Mouse (Mus musculus) CH12.LX (cell line): Measurements from ENCODE around the gene Trpm3.

Source experiments
- CTCF ChIP-seq, 2 experiments: IDR thresholded peaks in 1 of 2; conservative IDR thresholded peaks in 1 of 2; 2 replicates each; pipeline ENCODE4 v1.5.1; 2011 to 2012; ENCODE audit warnings: low read depth in 2 of 2, low read length in 2 of 2, improper control_type of control experiment in 1 of 2, inconsistent platforms in 1 of 2, mild to moderate bottlenecking in 1 of 2, moderate library complexity in 1 of 2
- EP300 ChIP-seq: IDR thresholded peaks from 2 replicates; pipeline ENCODE4 v1.6.1; 2011; ENCODE audit warnings: low read length, improper control_type of control experiment
- NELFE ChIP-seq: IDR thresholded peaks from 2 replicates; pipeline ENCODE4 v1.6.1; 2011; ENCODE audit warnings: low read depth, low read length, improper control_type of control experiment
- ZC3H11A ChIP-seq: IDR thresholded peaks from 2 replicates; pipeline ENCODE4 v1.6.1; 2012; ENCODE audit warnings: low read depth, mild to moderate bottlenecking, inconsistent platforms, low read length, improper control_type of control experiment

DNA sequence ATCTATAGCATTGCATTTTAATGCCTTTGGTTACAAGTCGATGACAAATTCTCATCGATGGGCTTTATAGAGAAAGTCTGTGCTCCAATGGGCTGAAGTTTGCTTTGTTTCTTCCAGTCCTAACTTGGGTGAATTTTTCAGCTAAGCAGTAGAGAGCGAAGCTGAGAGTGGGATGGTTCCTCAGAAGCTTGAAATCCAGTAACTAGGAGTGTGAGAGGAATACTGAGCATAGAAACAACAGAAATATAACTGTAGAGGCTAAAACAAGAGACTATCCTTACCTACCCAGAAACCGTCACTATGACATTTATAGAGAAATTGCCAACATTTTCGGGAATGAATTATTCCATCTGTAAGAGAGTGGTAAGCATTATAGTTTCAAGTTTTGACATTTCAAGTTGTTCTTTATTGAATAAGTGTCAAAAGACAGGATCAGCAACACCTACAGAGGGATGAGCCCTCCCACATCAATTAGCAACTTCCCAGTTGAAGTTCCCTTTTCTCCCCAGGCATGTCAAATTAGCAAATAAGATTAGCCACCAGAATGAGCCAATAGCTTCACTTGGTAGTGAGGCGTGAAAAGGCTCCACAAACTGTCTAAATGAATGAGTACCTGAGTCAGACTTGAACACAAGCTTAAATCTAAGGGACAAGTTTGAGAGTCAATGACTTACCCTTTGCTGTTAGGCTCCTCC is 339.6 kb downstream of the Trpm3 start:
- TF ChIP-seq CTCF (conservative IDR thresholded peaks at IDR 0.05 in 1 of 2, IDR thresholded peaks at IDR 0.05 in 1 of 2; ENCODE audit: low read depth in 2 of 2, low read length in 2 of 2) (no peak), ZC3H11A (no peak), EP300 (no peak), NELFE (no peak)
